Mouse (Mus musculus) MEL (cell line): ENCODE data around the gene H2-Ob. TPM values are rescaled to one million over a fixed set of nuclear protein-coding genes. Genes with fewer than 3 reads are reported as not detected.

Experiments
- DNase-seq: peaks from one replicate; pipeline ENCODE4 v3.0.0; 2011; ENCODE audit warnings: low read depth, low spot score
- H3K27ac ChIP-seq: 2 replicates; pipeline ENCODE4 v1.5.1; 2012; ENCODE audit warnings: low read depth, mild to moderate bottlenecking, control low read depth, low read length, moderate library complexity; ENCODE audit not compliant: control insufficient read depth
- H3K27me3 ChIP-seq, 2 experiments: fragments of 150-350 bp in 1 of 2; sonication (generic) in 1 of 2; 2 replicates each; pipeline ENCODE4 v1.6.1; 2012; ENCODE audit warnings: low read length in 2 of 2, mild to moderate bottlenecking in 2 of 2, improper control_type of control experiment in 1 of 2, moderate library complexity in 1 of 2; ENCODE audit not compliant: insufficient read depth in 2 of 2, control insufficient read depth in 1 of 2
- H3K36me3 ChIP-seq, 2 experiments: 2 replicates each; pipeline ENCODE4 v1.6.1; 2012 to 2014; ENCODE audit warnings: low read length in 2 of 2, improper control_type of control experiment in 1 of 2, inconsistent platforms in 1 of 2, mild to moderate bottlenecking in 1 of 2; ENCODE audit not compliant: insufficient read depth in 2 of 2, control insufficient read depth in 1 of 2
- H3K4me1 ChIP-seq, 2 experiments: fragments of 150-350 bp in 1 of 2; sonication (generic) in 1 of 2; 2 replicates each; pipeline ENCODE4 v1.6.1; 2012; ENCODE audit warnings: low read length in 2 of 2, improper control_type of control experiment in 1 of 2, mild to moderate bottlenecking in 1 of 2; ENCODE audit not compliant: insufficient read depth in 2 of 2, control insufficient read depth in 1 of 2
- H3K4me3 ChIP-seq, 2 experiments: fragments of 150-350 bp in 1 of 2; sonication (generic) in 1 of 2; 2 replicates each; pipeline ENCODE4 v1.5.1; 2012; ENCODE audit warnings: low read depth in 2 of 2, low read length in 2 of 2, mild to moderate bottlenecking in 2 of 2, moderate library complexity in 2 of 2, control low read depth in 1 of 2, improper control_type of control experiment in 1 of 2; ENCODE audit not compliant: control insufficient read depth in 1 of 2, insufficient read depth in 1 of 2
- H3K79me2 ChIP-seq: 2 replicates; pipeline ENCODE4 v1.6.1; 2012; ENCODE audit warnings: mild to moderate bottlenecking, low read length, moderate library complexity; ENCODE audit not compliant: control insufficient read depth, poor library complexity, insufficient read depth
- H3K9ac ChIP-seq: 2 replicates; pipeline ENCODE4 v1.6.1; 2012; ENCODE audit warnings: low read depth, mild to moderate bottlenecking, control low read depth, low read length, moderate library complexity; ENCODE audit not compliant: control insufficient read depth, poor library complexity, severe bottlenecking
- H3K9me3 ChIP-seq: fragments of 150-350 bp; sonication (generic); replicated peaks from 2 replicates; pipeline ENCODE4 v1.6.1; 2012; ENCODE audit warnings: mild to moderate bottlenecking, low read length, improper control_type of control experiment, moderate library complexity; ENCODE audit not compliant: insufficient read depth
- BHLHE40 ChIP-seq: IDR thresholded peaks from 2 replicates; pipeline ENCODE4 v1.6.1; 2012; ENCODE audit warnings: low read depth, mild to moderate bottlenecking, inconsistent platforms, low read length, improper control_type of control experiment, borderline replicate concordance
- CHD1 ChIP-seq: IDR thresholded peaks from 2 replicates; pipeline ENCODE4 v1.6.1; 2012; ENCODE audit warnings: low read depth, mild to moderate bottlenecking, inconsistent platforms, low read length, improper control_type of control experiment
- E2F4 ChIP-seq: IDR thresholded peaks from 2 replicates; pipeline ENCODE4 v1.6.1; 2011; ENCODE audit warnings: low read depth, low read length, improper control_type of control experiment, borderline replicate concordance
- ELF1 ChIP-seq: IDR thresholded peaks from 2 replicates; pipeline ENCODE4 v1.6.1; 2014; ENCODE audit warnings: low read depth, mild to moderate bottlenecking, inconsistent platforms, low read length, improper control_type of control experiment, moderate library complexity
- EP300 ChIP-seq, 2 experiments: IDR thresholded peaks; 2 replicates each; pipeline ENCODE4 v1.6.1; 2011; ENCODE audit warnings: improper control_type of control experiment in 2 of 2, low read length in 2 of 2, low read depth in 1 of 2, mild to moderate bottlenecking in 1 of 2
- JUND ChIP-seq: IDR thresholded peaks from 2 replicates; pipeline ENCODE4 v1.6.1; 2011; ENCODE audit warnings: low read depth, mild to moderate bottlenecking, improper control_type of control experiment, low read length
- KAT2A ChIP-seq: conservative IDR thresholded peaks from 2 replicates; pipeline ENCODE4 v1.6.1; 2012; ENCODE audit warnings: low read depth, low read length, improper control_type of control experiment, inconsistent platforms
- MAFK ChIP-seq: IDR thresholded peaks from 2 replicates; pipeline ENCODE4 v1.6.1; 2011; ENCODE audit warnings: low read depth, mild to moderate bottlenecking, low read length, improper control_type of control experiment, borderline replicate concordance
- MAX ChIP-seq: IDR thresholded peaks from 2 replicates; pipeline ENCODE4 v1.6.1; 2011; ENCODE audit warnings: low read length, improper control_type of control experiment
- MAZ ChIP-seq: IDR thresholded peaks from 2 replicates; pipeline ENCODE4 v1.6.1; 2012; ENCODE audit warnings: low read depth, mild to moderate bottlenecking, inconsistent platforms, low read length, improper control_type of control experiment
- MXI1 ChIP-seq: IDR thresholded peaks from 2 replicates; pipeline ENCODE4 v1.6.1; 2011; ENCODE audit warnings: mild to moderate bottlenecking, low read depth, low read length, improper control_type of control experiment
- MYC ChIP-seq: IDR thresholded peaks from 2 replicates; pipeline ENCODE4 v1.6.1; 2011; ENCODE audit warnings: low read depth, mild to moderate bottlenecking, low read length, improper control_type of control experiment, moderate library complexity
- NRF1 ChIP-seq: IDR thresholded peaks from 2 replicates; pipeline ENCODE4 v1.6.1; 2014; ENCODE audit warnings: low read depth, mild to moderate bottlenecking, inconsistent platforms, low read length, improper control_type of control experiment, moderate library complexity; ENCODE audit not compliant: poor library complexity, insufficient read depth, severe bottlenecking
- POLR2A ChIP-seq, 2 experiments: IDR thresholded peaks; 2 replicates each; pipeline ENCODE4 v1.6.1; 2011 to 2012; ENCODE audit warnings: low read length in 2 of 2, mild to moderate bottlenecking in 2 of 2, control low read depth in 1 of 2, improper control_type of control experiment in 1 of 2, low read depth in 1 of 2, moderate library complexity in 1 of 2; ENCODE audit not compliant: control insufficient read depth in 1 of 2, insufficient read depth in 1 of 2, poor library complexity in 1 of 2
- POLR2AphosphoS2 ChIP-seq: IDR thresholded peaks from 2 replicates; pipeline ENCODE4 v1.6.1; 2011; ENCODE audit warnings: low read length, improper control_type of control experiment
- POLR2AphosphoS5 ChIP-seq: IDR thresholded peaks from 2 replicates; pipeline ENCODE4 v1.6.1; 2012; ENCODE audit warnings: low read depth, borderline replicate concordance, mild to moderate bottlenecking, inconsistent platforms, low read length, moderate library complexity, mixed read lengths
- RCOR1 ChIP-seq: IDR thresholded peaks from 2 replicates; pipeline ENCODE4 v1.6.1; 2012; ENCODE audit warnings: low read depth, mild to moderate bottlenecking, inconsistent platforms, low read length, improper control_type of control experiment
- SIN3A ChIP-seq: IDR thresholded peaks from 2 replicates; pipeline ENCODE4 v1.6.1; 2012; ENCODE audit warnings: low read length, improper control_type of control experiment, inconsistent platforms
- SMC3 ChIP-seq: IDR thresholded peaks from 2 replicates; pipeline ENCODE4 v1.6.1; 2011; ENCODE audit warnings: low read depth, low read length, improper control_type of control experiment
- TCF12 ChIP-seq: IDR thresholded peaks from 2 replicates; pipeline ENCODE4 v1.6.1; 2014; ENCODE audit warnings: low read depth, mild to moderate bottlenecking, inconsistent platforms, low read length, improper control_type of control experiment, moderate library complexity
- UBTF ChIP-seq: IDR thresholded peaks from 2 replicates; pipeline ENCODE4 v1.6.1; 2012; ENCODE audit warnings: low read depth, mild to moderate bottlenecking, inconsistent platforms, low read length, improper control_type of control experiment, moderate library complexity, borderline replicate concordance; ENCODE audit not compliant: insufficient read depth
- USF2 ChIP-seq, 2 experiments: IDR thresholded peaks; 2 replicates each; pipeline ENCODE4 v1.6.1; 2011 to 2012; ENCODE audit warnings: improper control_type of control experiment in 2 of 2, low read length in 2 of 2, borderline replicate concordance in 1 of 2, inconsistent platforms in 1 of 2, low read depth in 1 of 2, mild to moderate bottlenecking in 1 of 2; ENCODE audit not compliant: insufficient read depth in 1 of 2
- ZC3H11A ChIP-seq: IDR thresholded peaks from 2 replicates; pipeline ENCODE4 v1.6.1; 2012; ENCODE audit warnings: low read depth, mild to moderate bottlenecking, inconsistent platforms, low read length, improper control_type of control experiment
- ZNF384 ChIP-seq: IDR thresholded peaks from 2 replicates; pipeline ENCODE4 v1.6.1; 2012; ENCODE audit warnings: low read depth, mild to moderate bottlenecking, inconsistent platforms, low read length, improper control_type of control experiment
- polyA plus RNA-seq, 2 experiments: library from polyadenylated mRNA; stranded (reverse) in 1 of 2; unstranded in 1 of 2; fragments of >175 nt in 1 of 2; fragments of >200 nt in 1 of 2; gene quantifications; 2 replicates each; pipeline versions ENCODE4 v1.2.1 to v1.2.4; 2012; ENCODE audit warnings: low replicate concordance in 2 of 2, low read depth in 1 of 2; ENCODE audit not compliant: insufficient read length in 2 of 2, insufficient read depth in 1 of 2, missing spikeins in 1 of 2
- total RNA-seq: library from RNA; depleted of rRNA; stranded (reverse); fragments of 300-350 nt; gene quantifications from 2 replicates; pipeline ENCODE4 v1.2.3, GENCODE M21; 2012

The H2-Ob gene
- total and polyA plus RNA-seq, 3 experiments, result 0.81 to 2.0 TPM; not detected in 1

GRCm38 (mm10) chr17:34264452-34265351 lies 26.0 kb downstream of the H2-Ob start:
- no peaks in the 10 kb centered on the region for H3K36me3 ChIP-seq
- H3K9ac ChIP-seq, result no peak overlapping the region
- DNase-seq, result no peak
- TF ChIP-seq POLR2AphosphoS2 (no peak), MAFK (no peak), UBTF (no peak), CHD1 (no peak), POLR2AphosphoS5 (no peak), MYC (no peak), RCOR1 (no peak), TCF12 (no peak)
- TF ChIP-seq, all 39 proteins: peak for 0
- no peaks in the 10 kb centered on the region for H3K27me3 ChIP-seq
- no peaks in the 10 kb centered on the region for H3K79me2 ChIP-seq
- H3K27ac ChIP-seq, result no peak overlapping the region
- H3K9me3 ChIP-seq, result no peaks in the 10 kb centered on the region
- no peak overlapping the region for H3K4me3 ChIP-seq
- no peaks in the 10 kb centered on the region for H3K4me1 ChIP-seq

- Histone ChIP-seq H3K4me3 (no peak overlapping the region), H3K79me2 (no peaks in the 10 kb centered on the region), H3K36me3 (no peaks in the 10 kb centered on the region), H3K27me3 (no peaks in the 10 kb centered on the region), H3K9me3 (no peaks in the 10 kb centered on the region), H3K27ac (no peak overlapping the region), H3K4me1 (no peaks in the 10 kb centered on the region), H3K9ac (no peak overlapping the region)
- DNase-seq, result no peak
- TF ChIP-seq MXI1, result no peak
- no peak for TF ChIP-seq POLR2AphosphoS5
- TF ChIP-seq USF2 (IDR thresholded peaks at IDR 0.05; ENCODE audit: borderline replicate concordance in 1 of 2, insufficient read depth in 1 of 2, low read depth in 1 of 2, low read length in 2 of 2), result no peak
- TF ChIP-seq NRF1, result no peak
- TF ChIP-seq SMC3, result no peak
- TF ChIP-seq E2F4, result no peak
- TF ChIP-seq JUND, result no peak
- TF ChIP-seq UBTF, result no peak
- TF ChIP-seq POLR2A (IDR thresholded peaks at IDR 0.05; ENCODE audit: control insufficient read depth in 1 of 2, insufficient read depth in 1 of 2, low read depth in 1 of 2, low read length in 2 of 2, poor library complexity in 1 of 2), result no peak
- no peak for TF ChIP-seq ZNF384
- TF ChIP-seq SIN3A, result no peak
- no peak for TF ChIP-seq BHLHE40
- no peak for TF ChIP-seq ZC3H11A
- TF ChIP-seq MAX, result no peak
- no peak for TF ChIP-seq CHD1
- TF ChIP-seq EP300 (IDR thresholded peaks at IDR 0.05; ENCODE audit: low read depth in 1 of 2, low read length in 2 of 2), result no peak
- TF ChIP-seq KAT2A, result no peak
- no peak for TF ChIP-seq ELF1
- TF ChIP-seq MAZ, result no peak
These were observed 29.6 kb downstream of the H2-Ob start for GRCm38 (mm10) chr17:34268262-34268661.
